Mouse (Mus musculus): ENCODE data around the gene Wdr20.

DNA sequence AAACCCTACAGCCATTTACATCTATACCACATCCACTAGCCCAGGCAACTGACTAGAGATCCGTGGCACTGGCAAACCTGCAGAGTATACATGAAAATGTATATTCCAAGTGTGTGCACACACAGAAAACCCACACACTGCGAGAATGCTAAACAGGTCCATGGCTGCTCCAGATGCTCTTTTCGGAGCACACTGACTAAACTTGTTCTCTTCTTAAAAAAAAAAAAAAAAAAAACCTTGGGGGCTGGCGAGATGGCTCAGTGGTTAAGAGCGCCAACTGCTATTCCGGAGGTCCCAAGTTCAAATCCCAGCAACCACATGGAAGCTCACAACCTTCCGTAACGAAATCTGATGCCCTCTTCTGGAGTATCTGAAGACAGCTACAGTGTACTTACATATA, 100.1 kb downstream of the Wdr20 start:
- no peak for TF ChIP-seq CTCF (IDR thresholded peaks at IDR 0.05; ENCODE audit: low read depth)
- no peak for TF ChIP-seq EP300 (IDR thresholded peaks at IDR 0.05; ENCODE audit: low read depth)

Measured in heart, postnatal 0 days (tissue).